Mouse (Mus musculus) cerebellum, adult 11 months (tissue): ENCODE results near the gene Cbln3.

Source experiments
- DNase-seq: peaks from one replicate; pipeline ENCODE4 v3.0.0; 2022

The Cbln3 gene

DNA sequence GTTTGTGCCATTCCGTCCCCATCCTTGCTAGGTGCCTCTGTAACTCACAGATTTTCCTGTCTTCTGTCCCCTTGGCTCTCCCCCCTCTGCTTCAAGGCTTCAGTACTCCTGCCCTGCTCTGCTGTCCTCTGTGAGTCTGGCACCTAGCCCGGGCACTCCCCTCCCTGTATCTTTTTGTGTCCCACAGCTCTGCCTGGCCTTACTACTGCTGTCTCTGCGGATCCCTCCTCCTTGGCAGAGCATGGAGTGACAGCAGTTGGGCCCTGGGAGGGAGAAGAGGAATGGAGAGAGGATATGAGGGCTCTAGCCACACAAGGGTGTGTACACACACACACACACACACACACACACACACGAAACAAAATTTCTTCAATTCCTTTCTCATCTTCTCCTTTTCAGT is at the start of gene Cbln3:
TSS of gene Cbln3 (minus strand) at position 227 of the 400 bp plus-strand sequence.
- DNase-seq, result peak; percentile 99

GRCm38 (mm10) chr14:55933586-55933985 is 49.4 kb upstream of the Cbln3 start:
- DNase-seq, result no peak

DNA sequence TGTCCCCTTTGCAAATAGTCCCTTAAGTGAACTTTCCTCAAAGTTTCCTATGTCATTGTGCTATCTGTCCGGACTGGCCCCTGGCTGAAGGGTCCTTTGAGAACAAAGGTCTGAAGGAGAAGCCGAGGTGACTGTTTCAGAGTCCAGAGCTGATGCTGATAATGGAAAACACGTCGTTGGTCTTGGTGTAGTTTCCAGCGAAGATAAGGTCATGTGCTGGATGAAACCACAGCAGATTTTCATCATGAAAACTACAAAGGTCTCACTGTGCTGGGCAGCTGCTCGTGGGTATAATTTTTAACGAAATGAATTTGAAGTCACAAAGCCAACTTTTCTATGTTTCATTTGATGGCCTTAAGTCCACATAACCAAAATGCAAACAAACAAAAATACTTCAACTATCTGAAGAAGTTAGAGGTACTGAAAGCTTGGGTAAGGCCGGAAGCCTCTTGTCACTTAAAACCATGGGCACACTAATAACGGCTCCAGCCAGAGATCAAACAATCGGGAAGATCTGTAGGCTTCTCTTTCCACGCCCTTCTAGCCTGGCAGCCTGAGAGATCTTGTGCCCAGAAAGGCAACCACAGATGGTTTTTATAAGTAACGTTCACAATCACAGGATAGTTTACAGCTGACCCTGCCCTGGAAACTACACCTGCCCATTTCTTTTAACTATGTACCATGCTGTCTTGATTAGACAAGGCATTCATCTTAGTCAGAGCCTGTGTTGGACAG is 45.2 kb upstream of the Cbln3 start:
- no peak for DNase-seq

- no peak for DNase-seq
Measured at GRCm38 (mm10) chr14:55926847-55927246, 42.7 kb upstream of the Cbln3 start.

DNA sequence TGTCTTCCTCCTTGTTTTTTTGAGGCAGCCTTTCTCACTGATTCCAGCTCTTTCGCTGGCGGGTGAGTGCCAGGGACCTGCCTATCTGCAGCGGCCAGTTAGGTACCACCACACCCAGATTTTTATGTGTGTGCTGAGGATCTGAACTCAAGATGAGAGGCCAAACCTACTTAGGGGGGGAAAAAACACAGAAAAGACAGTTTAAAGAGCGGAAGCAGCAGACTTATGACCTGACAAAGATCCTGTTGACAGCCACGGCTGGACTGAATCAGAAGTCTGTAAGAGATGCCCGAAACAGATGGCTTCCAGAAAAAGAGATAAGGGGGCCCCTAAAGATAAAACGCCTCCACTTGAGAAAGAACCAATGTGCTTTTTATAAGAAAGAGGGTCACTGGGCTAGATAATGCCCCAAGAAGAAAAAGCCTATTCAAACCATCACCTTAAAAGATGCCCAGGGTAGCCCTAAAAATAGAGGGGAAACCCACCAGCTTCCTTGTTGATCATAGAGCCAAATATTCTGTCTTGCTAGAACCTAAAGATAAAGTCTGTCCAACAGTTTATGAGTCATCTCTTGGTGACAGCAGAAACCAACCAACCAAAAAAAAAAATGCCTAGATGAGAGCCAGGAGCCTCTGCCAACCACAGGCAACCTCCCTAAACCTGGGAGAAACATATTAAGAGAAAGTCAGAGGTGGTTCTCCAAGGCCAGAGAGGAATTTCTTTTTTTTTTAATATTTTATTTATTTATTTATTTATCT is 38.5 kb upstream of the Cbln3 start:
- no peak for DNase-seq

DNA sequence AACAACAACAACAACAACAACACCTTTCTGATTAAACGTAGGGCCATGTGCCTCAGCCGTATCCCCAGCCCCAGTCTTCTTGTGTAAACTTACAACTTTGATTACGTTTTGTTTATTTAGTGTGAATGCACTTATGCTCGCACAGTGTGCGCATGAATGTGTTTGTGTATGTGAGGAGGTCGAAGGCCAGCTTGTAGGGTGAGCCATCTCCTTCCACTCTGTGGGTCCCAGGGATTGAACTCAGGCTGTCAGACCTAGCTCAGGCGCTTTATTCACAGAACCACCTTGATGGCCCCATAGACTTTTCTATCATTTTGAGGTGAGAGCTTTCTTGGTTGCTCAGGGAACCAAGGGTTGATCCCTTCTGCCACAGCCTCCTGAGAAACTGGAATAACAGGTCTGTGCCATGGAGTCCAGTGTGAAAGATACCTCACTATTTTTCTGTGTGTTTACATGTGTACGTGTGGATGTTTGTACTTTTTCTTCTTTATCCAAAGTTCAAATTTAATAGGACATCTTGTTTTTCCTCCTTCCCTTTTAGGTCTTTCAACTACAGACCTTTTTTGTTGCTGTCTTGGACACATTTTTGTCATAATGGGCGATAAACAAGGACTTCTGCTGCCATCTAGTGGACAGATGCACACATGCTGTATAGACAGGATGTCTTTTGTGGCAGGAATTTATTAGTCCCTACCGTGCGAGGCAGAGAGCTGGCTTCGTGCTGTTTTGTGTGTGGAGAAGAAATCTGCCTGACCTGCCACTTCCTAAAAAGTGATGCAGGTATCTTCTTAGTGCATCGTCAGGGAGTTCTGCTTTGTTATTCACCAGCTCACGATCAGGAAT is 34.3 kb upstream of the Cbln3 start:
- peak; percentile 71 for DNase-seq

DNA sequence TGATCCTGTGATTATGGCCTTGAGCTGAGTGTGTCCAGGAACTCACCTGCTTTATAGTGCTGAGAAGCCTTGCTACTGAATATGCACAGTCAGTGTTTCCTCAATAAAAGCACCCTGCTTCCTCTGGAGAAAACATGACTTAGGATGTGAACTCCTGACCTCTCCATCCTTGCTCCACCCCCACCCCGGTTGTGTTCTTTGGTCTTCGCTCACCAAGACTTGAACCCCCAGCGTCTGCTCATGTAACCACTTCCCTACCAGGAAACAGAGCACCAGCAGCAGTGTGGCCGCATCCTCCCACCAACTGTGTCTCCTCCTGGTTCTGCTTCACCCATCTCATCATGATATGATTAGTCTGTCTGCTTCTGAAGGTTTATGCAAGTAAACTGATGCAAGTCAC is 29.2 kb upstream of the Cbln3 start:
- DNase-seq, result no peak

- DNase-seq, result no peak
Measured at GRCm38 (mm10) chr14:55905518-55905917, 21.3 kb upstream of the Cbln3 start.

DNA sequence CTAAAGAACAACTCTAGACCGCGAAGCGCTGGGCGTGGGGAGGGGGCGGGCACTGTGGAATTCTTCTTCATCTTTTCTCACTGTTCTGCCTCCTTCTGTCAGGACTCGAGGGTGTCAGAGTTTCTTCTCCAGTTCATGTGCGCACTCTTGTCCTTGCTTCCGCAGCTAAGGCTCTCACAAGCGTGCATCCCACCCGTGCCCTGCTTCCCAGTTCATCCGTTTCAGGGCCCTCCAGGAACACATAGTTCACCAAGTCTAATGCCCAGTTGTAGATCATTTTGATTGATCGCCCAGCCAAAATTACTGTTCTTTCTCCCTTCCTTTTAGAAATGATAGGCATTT is 16.2 kb upstream of the Cbln3 start:
- DNase-seq, result no peak

GRCm38 (mm10) chr14:55899701-55900413 is 15.7 kb upstream of the Cbln3 start, which contains the start of gene Sdr39u1:
Gene Sdr39u1 (minus strand): TSS chr14:55900293.
- peak; percentile 90 for DNase-seq

DNA sequence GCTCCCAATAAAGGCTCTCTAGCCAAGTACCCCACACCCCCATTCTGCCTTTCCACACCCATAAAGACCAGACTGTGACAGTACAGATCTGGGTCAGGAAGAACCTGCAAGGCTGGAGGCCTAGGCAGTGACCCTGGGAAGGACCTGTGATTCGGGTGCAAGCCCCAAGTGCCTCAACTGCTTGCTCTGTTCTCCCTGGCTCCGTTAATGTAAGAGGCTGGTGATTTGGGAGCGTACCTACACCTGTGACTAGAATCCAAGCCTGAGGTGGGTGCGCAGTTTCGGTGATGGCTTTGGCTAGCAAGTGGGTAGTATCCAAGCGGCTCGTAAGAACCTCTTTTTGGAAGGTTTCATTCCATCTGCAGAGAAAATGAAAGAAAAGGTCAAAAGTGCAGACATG is 14.8 kb upstream of the Cbln3 start:
- DNase-seq, result no peak

DNA sequence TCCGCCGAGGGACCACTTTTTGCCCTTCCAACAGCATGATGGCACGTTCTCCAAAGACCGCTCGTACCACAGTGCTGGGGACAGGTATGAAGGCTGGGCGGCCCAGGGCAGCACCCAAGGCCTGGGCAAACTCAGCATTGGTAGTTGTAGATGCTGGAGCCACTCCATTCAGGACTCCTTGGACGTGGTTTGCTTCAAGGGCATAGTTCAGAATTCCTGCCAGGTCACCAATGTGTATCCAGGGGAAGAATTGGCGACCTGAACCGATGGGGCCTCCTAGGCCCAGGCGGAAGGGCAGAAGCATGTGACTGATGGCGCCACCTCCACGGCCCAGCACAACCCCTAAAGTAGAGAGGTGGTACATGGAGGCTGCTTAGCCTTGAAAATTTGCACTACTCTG is 13.5 kb upstream of the Cbln3 start:
- no peak for DNase-seq

DNA sequence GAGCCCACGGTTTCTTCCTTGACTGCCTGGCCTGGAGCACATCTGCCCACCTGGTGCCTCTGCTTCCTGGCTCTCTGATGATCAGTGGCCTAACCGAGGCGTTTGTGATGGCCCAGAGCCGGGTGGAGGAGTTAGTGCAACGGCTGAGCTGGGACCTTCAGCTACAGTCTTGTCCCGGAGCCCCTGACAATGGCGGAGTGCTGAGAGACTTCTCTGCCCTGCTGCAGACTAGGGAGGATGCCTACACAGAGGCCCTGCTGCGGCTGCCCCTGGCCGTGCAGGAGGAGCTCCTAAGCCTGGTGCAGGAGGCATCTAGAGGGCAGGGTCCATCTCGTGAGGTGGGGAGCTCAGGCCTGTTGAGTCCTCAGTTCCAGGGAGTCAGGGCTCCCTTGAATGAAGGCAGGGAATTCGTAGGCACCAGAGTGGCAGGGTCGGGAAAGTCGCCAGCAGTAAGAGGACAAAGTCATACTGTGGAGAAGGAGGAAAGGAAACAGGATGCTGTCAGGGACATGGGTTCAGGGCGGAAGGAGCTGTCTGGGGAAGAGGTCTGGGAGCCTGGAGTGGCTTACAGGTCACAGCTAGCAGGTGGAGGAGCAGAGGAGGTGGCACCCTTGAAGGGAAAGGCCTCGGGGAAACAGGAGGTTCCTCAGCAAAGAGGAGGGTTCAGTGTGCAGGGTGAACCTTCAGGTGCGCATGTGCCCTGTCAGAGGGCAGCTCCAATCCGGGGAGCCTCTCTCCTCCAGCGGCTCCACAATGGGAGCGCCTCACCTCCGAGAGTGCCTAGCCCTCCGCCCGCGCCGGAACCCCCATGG is 2.6 kb upstream of the Cbln3 start:
- no peak for DNase-seq

DNA sequence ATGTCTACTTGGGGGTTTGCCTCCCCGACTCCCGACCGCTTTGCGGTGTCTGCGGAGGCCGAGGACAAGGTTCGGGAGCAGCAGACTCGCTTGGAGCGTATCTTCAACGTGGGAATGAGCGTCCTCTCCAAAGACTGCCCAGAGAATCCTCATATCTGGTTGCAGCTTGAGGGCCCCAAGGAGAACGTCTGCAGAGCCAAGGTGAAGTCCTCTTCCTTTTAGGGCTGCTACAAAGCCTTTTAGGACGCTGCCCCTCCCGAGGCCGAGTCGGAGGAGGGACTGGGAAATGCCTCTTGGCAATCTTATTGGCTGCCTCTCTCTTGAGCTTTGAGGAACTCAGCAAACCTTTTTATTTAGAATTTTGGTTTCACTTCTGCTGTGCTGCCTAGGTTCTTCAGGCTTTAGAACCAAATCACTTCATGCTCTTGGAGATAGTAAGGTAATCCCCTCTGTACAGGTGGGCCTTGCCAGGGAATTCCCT is 1.6 kb upstream of the Cbln3 start:
- DNase-seq, result no peak

GRCm38 (mm10) chr14:55885114-55885790 is 1.1 kb upstream of the Cbln3 start:
- DNase-seq, result peak; percentile 65

DNA sequence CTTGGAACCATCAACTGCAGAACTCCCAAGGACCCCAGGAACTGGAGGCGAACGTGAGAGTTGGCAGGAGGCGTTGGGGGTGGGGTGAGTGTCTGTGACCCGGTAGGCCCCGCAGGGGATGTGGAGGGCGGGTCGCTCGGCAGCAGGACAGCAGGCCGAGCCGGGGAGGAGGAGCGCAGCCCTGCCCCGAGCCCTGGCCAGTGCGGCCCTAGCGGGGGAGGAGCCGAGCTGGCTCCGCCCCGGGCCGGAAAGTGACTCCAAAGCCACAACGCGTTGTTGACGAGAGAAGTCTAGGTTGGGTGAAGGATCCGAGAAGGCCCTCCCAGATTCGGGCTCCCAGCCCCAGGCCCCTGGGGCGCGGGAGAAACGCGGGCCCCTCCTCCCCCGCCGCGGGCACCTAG is 521 bp upstream of the Cbln3 start, which contains the start of gene Khnyn:
TSS of gene Khnyn (plus strand) at position 235 of the 401 bp plus-strand sequence.
- DNase-seq, result peak; percentile 93

DNA sequence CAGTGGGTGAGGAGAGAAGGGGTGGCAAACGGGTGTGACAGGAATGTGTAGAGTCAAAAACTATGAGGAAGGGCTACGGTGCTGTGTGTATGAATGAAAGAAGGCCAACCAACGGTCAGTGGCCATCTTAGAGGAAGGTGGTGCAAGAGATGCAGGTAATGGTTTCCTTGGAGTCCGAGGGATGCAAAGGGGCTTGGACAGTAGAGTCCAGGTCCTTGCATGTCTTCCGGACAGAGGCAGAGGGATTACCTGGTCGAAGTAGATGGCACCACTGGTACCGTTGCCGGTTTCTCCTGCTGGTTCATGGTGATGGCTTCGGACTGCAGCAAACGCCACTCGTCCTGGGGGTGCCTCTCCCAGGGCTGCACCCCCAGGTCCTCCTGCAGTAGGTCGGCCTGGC is 529 bp downstream of the Cbln3 start:
- no peak for DNase-seq

- DNase-seq, result peak; percentile 62
Measured at GRCm38 (mm10) chr14:55883149-55883661, 987 bp downstream of the Cbln3 start.

- peak; percentile 95 for DNase-seq
Measured at GRCm38 (mm10) chr14:55882171-55882641, 2.0 kb downstream of the Cbln3 start.

DNA sequence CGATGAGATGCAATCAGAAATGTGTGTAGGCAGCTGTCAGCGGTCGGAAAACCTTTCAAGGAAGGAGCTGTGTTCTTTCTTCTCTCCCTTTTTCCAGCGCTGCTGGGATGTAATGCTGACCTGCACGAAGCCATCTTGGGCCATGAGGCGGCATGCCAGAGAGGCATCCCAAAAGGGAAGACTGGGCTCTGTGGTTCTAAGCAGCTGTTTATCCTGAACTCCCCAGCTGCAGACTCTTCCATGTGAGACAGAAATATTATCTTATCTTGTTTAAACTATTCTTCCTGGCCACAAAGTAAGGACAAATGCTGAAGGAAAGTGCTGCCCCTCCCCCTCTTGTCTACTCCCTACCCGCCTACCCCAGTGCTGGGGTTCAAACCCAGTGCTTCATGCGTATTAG is 3.2 kb downstream of the Cbln3 start:
- DNase-seq, result no peak

DNA sequence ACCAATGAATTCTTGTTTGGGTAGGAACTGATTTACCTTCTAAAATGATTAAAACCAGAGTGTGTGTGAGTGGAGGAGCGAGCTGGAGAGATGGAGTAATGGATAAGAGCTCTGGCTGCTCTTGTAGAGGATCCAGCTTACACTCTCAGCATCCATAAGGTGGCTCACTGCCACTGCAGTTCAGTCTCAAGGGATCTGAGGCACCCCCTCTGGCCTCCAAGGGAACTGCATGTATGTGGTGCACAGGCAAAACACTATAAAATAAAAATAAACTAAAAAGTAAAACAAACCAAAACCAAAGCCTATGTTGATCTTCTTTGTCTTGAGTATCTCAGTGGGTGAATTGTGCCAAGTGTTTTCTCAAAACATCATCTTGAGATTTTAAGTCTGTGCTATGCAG is 4.6 kb downstream of the Cbln3 start:
- peak; percentile 62 for DNase-seq
